Mouse (Mus musculus) midbrain, embryonic 11.5 days (tissue): Measurements from ENCODE around the gene Slc22a14. TPM values are rescaled to one million over a fixed set of nuclear protein-coding genes. Genes with fewer than 3 reads are reported as not detected.
A peak's percentile ranks its signal among the peaks of the same experiment; 100 is the strongest.

Experiments
- ATAC-seq: fragments of 200-750 bp; cut with Nextera tagmentation; 2 replicates; pipeline ENCODE4 v1.8.0; 2017; ENCODE audit warnings: moderate TSS enrichment, moderate library complexity; ENCODE audit not compliant: low FRiP score
- DNase-seq: peaks from one replicate; pipeline ENCODE4 v3.0.0; 2015; ENCODE audit warnings: low spot score; ENCODE audit errors: missing footprints
- H3K27ac ChIP-seq: fragments of 300-500 bp; sonication (generic); 2 replicates; pipeline ENCODE4 v1.5.1; 2014; ENCODE audit warnings: low read depth, low read length
- H3K27me3 ChIP-seq: fragments of 300-500 bp; sonication (generic); 2 replicates; pipeline ENCODE4 v1.6.1; 2014; ENCODE audit warnings: mild to moderate bottlenecking, low read length, moderate library complexity, mixed read lengths; ENCODE audit not compliant: control insufficient read depth, insufficient read depth
- H3K36me3 ChIP-seq: fragments of 300-500 bp; sonication (generic); 2 replicates; pipeline ENCODE4 v1.6.1; 2014; ENCODE audit warnings: mild to moderate bottlenecking, low read length, moderate library complexity, mixed read lengths; ENCODE audit not compliant: control insufficient read depth, insufficient read depth
- H3K4me1 ChIP-seq: fragments of 300-500 bp; sonication (generic); 2 replicates; pipeline ENCODE4 v1.6.1; 2014; ENCODE audit warnings: low read length; ENCODE audit not compliant: control insufficient read depth, insufficient read depth
- H3K4me2 ChIP-seq: fragments of 300-500 bp; sonication (generic); 2 replicates; pipeline ENCODE4 v1.6.1; 2014; ENCODE audit warnings: mild to moderate bottlenecking, moderate library complexity
- H3K4me3 ChIP-seq: fragments of 300-500 bp; sonication (generic); 2 replicates; pipeline ENCODE4 v1.5.1; 2014; ENCODE audit warnings: low read depth, low read length
- H3K9ac ChIP-seq: fragments of 300-500 bp; sonication (generic); 2 replicates; pipeline ENCODE4 v1.6.1; 2014; ENCODE audit warnings: low read length
- H3K9me3 ChIP-seq: fragments of 300-500 bp; sonication (generic); 2 replicates; pipeline ENCODE4 v1.6.1; 2016; ENCODE audit warnings: low read length; ENCODE audit not compliant: control insufficient read depth
- WGBS: fragments of 180-500 bp; shearing (Covaris S2); extraction: QIAGEN DNeasy Blood & Tissue Kit; methylation state at CpG from one replicate; pipeline ENCODE4 v1.1.7; 2014; 5-methylcytosine and 5-hydroxymethylcytosine counted together
- polyA plus RNA-seq: library from polyadenylated mRNA; unstranded; fragments of >200 nt; fragmentation: Nextera tagmentation; extraction: Ambion mirVana; gene quantifications from 2 replicates; pipeline ENCODE4 v1.2.1, GENCODE M21; 2014

Gene Slc22a14
- polyA plus RNA-seq, 1 experiment from 2014 or later = not detected

DNA sequence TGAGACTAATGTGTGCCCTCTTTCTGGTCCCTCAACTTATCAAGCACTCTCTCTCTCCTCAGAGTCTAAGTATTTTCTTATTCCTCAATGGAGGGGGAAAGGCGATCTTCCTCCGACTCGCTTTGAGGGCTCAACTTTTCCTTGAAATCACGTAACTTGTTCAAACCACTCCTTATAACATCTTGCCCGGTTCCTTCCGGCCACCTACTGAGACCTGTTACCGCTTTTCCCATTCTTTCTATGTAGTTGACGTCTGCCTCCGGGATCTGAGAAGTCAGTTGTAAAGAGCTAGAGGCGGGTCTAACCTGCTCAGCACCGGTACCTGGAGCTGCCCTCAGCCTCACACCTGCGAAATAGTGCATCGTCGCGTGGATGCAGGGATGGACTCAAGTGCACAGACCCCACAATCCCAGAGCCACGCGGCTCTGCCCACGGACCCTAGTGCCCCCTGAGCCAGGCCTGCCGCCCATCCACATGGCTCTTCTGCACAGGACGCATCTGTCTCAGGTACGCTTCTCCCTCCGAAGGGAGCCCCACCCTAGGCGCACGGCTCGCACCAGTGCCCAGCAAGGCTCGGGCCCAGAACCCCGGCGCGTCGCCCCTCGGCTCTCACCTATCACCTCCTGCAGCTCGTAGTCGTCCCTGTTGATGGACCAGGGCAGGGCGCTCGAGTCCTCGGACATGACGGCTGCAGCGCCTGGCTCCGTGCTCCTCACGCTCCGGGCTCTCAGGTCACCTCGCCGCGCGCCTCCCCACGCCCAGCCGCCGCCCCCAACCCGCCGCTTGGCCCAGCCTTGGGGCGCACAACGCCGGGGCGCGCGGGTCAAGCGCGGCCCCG lies 43.7 kb downstream of the Slc22a14 start:
- Histone ChIP-seq H3K9ac (peak overlapping the region; percentile 79), H3K9me3 (no peaks in the 10 kb centered on the region), H3K4me3 (peak overlapping the region; percentile 87), H3K27me3 (no peaks in the 10 kb centered on the region), H3K4me1 (peaks cover 8% of the 10 kb centered on the region), H3K27ac (peak overlapping the region; percentile 83), H3K36me3 (no peaks in the 10 kb centered on the region), H3K4me2 (peak overlapping the region; percentile 69)
- peak; percentile 61 for ATAC-seq
- DNase-seq = peak; percentile 92
- WGBS = under 1% methylated on average over 59 of the region's 59 CpGs

DNA sequence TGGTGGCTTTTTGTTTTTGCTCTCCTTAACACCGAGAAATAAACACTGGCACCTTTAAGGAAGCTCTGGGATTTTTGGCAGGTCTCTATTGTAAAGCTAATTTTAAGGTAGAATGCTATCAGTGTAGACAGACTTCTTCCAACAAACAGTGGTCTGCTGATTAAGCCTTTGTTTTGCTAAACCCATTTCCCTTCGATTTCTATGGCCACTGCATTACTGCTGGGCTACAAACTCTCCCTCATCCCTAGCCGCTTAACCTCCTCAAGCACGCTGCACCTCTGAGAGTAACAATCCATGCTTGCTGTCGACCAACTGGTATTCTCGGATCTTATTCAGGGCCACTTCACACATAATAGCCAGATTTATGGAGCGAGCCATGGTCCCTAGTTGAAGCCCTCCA lies 44.4 kb downstream of the Slc22a14 start:
- peak overlapping the region; percentile 87 for H3K4me3 ChIP-seq
- H3K27me3 ChIP-seq = no peaks in the 10 kb centered on the region
- no peaks in the 10 kb centered on the region for H3K36me3 ChIP-seq
- ATAC-seq (no peak), DNase-seq (no peak)
- peak overlapping the region; percentile 69 for H3K4me2 ChIP-seq
- H3K9ac ChIP-seq = peak overlapping the region; percentile 79; the same call in 1 of the 2 replicates
- no peak overlapping the region for H3K27ac ChIP-seq
- WGBS = 11% methylated on average over 7 of the region's 7 CpGs
- no peaks in the 10 kb centered on the region for H3K9me3 ChIP-seq
- H3K4me1 ChIP-seq = peaks cover 8% of the 10 kb centered on the region

- ATAC-seq = no peak
- DNase-seq = no peak
- Histone ChIP-seq H3K27me3 (no peaks in the 10 kb centered on the region), H3K4me3 (peak overlapping the region; percentile 87), H3K9ac (no peak overlapping the region), H3K36me3 (no peaks in the 10 kb centered on the region), H3K9me3 (no peaks in the 10 kb centered on the region), H3K4me1 (peaks cover 8% of the 10 kb centered on the region), H3K4me2 (peak overlapping the region; percentile 69; the same call in 1 of the 2 replicates), H3K27ac (no peak overlapping the region)
- 77% methylated on average over 7 of the region's 7 CpGs for WGBS
Observed at GRCm38 (mm10) chr9:119320446-119320845, 44.9 kb downstream of the Slc22a14 start.

DNA sequence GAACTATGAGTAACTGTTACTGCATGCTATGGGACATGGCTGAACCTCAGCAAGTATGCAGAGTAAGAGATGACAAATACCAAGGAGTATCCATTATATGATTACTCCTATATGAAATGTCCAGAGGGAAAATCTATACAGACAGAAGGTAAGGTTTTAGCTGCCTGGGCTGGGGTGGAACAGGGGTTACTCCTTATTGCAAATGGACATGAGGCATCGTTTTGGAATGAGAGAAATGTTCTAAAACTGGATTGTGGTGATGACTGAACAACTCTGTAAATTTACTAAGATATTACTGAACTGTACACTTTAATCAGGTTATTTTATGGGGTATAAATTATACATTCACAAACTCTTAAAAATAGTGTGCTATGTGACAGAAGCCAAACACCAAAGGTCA lies 46.5 kb downstream of the Slc22a14 start:
- no peaks in the 10 kb centered on the region for H3K27me3 ChIP-seq
- no peak overlapping the region for H3K4me3 ChIP-seq
- H3K4me2 ChIP-seq = no peak overlapping the region
- peaks cover 8% of the 10 kb centered on the region for H3K4me1 ChIP-seq
- DNase-seq = no peak
- no peaks in the 10 kb centered on the region for H3K9me3 ChIP-seq
- no peak overlapping the region for H3K9ac ChIP-seq
- 93% methylated on average over 1 of the region's 1 CpGs for WGBS
- no peak overlapping the region for H3K27ac ChIP-seq
- H3K36me3 ChIP-seq = no peaks in the 10 kb centered on the region
- no peak for ATAC-seq

- no peak overlapping the region for H3K9ac ChIP-seq
Observed at GRCm38 (mm10) chr9:119313096-119313495, 52.3 kb downstream of the Slc22a14 start.

DNA sequence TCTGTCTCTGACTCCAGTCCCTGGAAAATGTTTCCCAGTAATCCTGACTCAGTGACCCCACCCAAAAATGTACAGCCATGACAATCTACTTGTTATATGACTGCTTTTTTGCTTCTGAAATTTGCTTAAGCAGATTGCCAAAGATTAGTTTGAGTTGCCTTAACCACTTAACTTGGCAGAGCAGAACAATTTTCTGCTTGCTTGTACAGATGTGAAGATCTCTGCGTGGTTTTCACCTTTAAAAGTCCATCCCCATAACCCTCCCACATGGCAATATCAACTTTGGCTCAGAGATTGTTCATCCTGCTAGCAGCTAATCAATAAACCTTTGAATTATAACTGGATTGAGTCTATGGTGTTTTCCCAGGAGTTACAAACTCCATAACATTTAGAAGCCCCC lies 56.3 kb downstream of the Slc22a14 start:
- Histone ChIP-seq H3K4me2 (no peak overlapping the region), H3K27me3 (no peaks in the 10 kb centered on the region), H3K27ac (no peak overlapping the region), H3K9ac (no peak overlapping the region), H3K4me1 (no peaks in the 10 kb centered on the region), H3K36me3 (no peaks in the 10 kb centered on the region), H3K9me3 (no peaks in the 10 kb centered on the region), H3K4me3 (no peak overlapping the region)
- ATAC-seq = no peak
- DNase-seq = no peak
- 90% methylated on average over 1 of the region's 1 CpGs for WGBS

More at GRCm38 (mm10) chr9:119313096-119313495, 52.3 kb downstream of the Slc22a14 start:
- WGBS = 91% methylated on average over 10 of the region's 10 CpGs
- H3K27me3 ChIP-seq = no peaks in the 10 kb centered on the region
- H3K4me3 ChIP-seq = no peak overlapping the region
- H3K4me1 ChIP-seq = no peaks in the 10 kb centered on the region
- no peaks in the 10 kb centered on the region for H3K36me3 ChIP-seq
- no peaks in the 10 kb centered on the region for H3K9me3 ChIP-seq
- no peak overlapping the region for H3K4me2 ChIP-seq
- ATAC-seq (no peak), DNase-seq (no peak)
- no peak overlapping the region for H3K27ac ChIP-seq

- ATAC-seq = no peak
- 94% methylated on average over 7 of the region's 7 CpGs for WGBS
Observed at GRCm38 (mm10) chr9:119305863-119306262, 59.5 kb downstream of the Slc22a14 start.

DNA sequence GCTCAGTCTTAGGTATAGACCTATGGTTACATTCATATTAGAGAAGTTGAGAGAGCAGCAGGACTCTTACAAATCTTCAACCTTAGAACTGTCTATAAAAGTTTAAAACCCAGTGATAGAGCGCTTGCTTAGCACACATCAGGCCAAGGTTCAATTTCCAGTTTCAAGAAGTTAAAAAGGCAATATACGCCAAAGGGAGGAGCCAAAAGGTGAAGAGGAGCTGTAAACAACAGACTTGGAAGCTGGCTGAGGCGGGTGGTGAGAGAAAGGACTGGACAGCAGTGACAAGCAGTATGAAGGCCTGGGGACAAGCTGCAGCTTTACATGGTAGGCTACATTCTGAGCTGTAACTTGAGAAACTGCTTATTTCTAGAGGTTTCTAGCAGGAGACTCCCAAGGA lies 66.8 kb downstream of the Slc22a14 start:
- peak; percentile 35 for DNase-seq
- ATAC-seq = no peak
- 0 out of 2 replicates have a peak, but pooled peaks cover 3% of the 10 kb centered on the region for H3K36me3 ChIP-seq
- WGBS = 96% methylated on average over 3 of the region's 3 CpGs
- H3K9ac ChIP-seq = no peak overlapping the region
- no peaks in the 10 kb centered on the region for H3K4me1 ChIP-seq
- no peak overlapping the region for H3K27ac ChIP-seq
- no peak overlapping the region for H3K4me3 ChIP-seq
- H3K9me3 ChIP-seq = no peaks in the 10 kb centered on the region
- H3K27me3 ChIP-seq = no peaks in the 10 kb centered on the region
- H3K4me2 ChIP-seq = no peak overlapping the region

More at GRCm38 (mm10) chr9:119305863-119306262, 59.5 kb downstream of the Slc22a14 start:
- H3K27me3 ChIP-seq = no peaks in the 10 kb centered on the region
- no peak overlapping the region for H3K4me2 ChIP-seq
- H3K27ac ChIP-seq = no peak overlapping the region
- H3K4me1 ChIP-seq = no peaks in the 10 kb centered on the region
- H3K36me3 ChIP-seq = 0 out of 2 replicates have a peak, but pooled peaks cover 3% of the 10 kb centered on the region
- no peaks in the 10 kb centered on the region for H3K9me3 ChIP-seq
- H3K9ac ChIP-seq = no peak overlapping the region
- DNase-seq = no peak
- no peak overlapping the region for H3K4me3 ChIP-seq

DNA sequence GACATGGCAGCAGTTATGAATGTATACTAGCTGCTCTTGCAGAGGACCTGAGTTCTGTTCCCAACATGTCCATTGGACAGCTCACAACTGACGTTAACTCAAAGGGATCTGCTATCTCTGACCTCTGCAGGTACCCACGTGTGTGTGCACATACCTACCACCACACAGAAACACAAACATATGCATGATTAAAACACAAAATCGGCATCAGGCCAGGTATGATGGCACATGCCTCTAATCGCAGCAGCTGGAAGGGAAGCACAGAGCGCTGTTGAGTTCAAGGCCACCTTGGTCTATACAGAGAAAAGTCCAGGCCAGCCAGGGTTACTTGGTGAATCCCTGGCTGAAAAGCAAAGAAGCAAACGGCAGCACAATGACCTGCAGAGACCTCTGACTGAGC lies 67.7 kb downstream of the Slc22a14 start:
- Histone ChIP-seq H3K27me3 (no peaks in the 10 kb centered on the region), H3K4me2 (no peak overlapping the region), H3K4me1 (no peaks in the 10 kb centered on the region), H3K4me3 (no peak overlapping the region), H3K27ac (no peak overlapping the region), H3K9me3 (no peaks in the 10 kb centered on the region), H3K9ac (no peak overlapping the region), H3K36me3 (0 out of 2 replicates have a peak, but pooled peaks cover 3% of the 10 kb centered on the region)
- WGBS = 87% methylated on average over 6 of the region's 6 CpGs
- ATAC-seq (no peak), DNase-seq (no peak)
